Mouse (Mus musculus) intestine, postnatal 0 days (tissue): ENCODE measurements around the gene 3830406C13Rik. TPM values are rescaled to one million over a fixed set of nuclear protein-coding genes. Genes with fewer than 3 reads are reported as not detected.
"Not testable (repeated sequence)": the region's sequence is repeated elsewhere in the genome, so short reads cannot be mapped to it uniquely, and the experiment has no call there.

Experiments
- ATAC-seq: fragments of 200-750 bp; cut with Nextera tagmentation; 2 replicates; pipeline ENCODE4 v1.8.0; 2017; ENCODE audit warnings: mild to moderate bottlenecking, moderate TSS enrichment, moderate library complexity
- H3K27ac ChIP-seq: fragments of 300-500 bp; sonication (generic); 2 replicates; pipeline ENCODE4 v1.5.1; 2014; ENCODE audit warnings: mild to moderate bottlenecking, low read depth, low read length, moderate library complexity
- H3K27me3 ChIP-seq: fragments of 300-500 bp; sonication (generic); replicated peaks from 2 replicates; pipeline ENCODE4 v1.6.1; 2014; ENCODE audit warnings: low read length, mixed read lengths; ENCODE audit not compliant: control insufficient read depth, insufficient read depth
- H3K36me3 ChIP-seq: fragments of 300-500 bp; sonication (generic); 2 replicates; pipeline ENCODE4 v1.6.1; 2014; ENCODE audit warnings: mild to moderate bottlenecking, moderate library complexity; ENCODE audit not compliant: control insufficient read depth, insufficient read depth
- H3K4me1 ChIP-seq: fragments of 300-500 bp; sonication (generic); replicated peaks from 2 replicates; pipeline ENCODE4 v1.6.1; 2014; ENCODE audit warnings: antibody characterized with exemption, low read length, mixed read lengths; ENCODE audit not compliant: control insufficient read depth, insufficient read depth
- H3K4me2 ChIP-seq: fragments of 300-500 bp; sonication (generic); replicated peaks from 2 replicates; pipeline ENCODE4 v1.6.1; 2014; ENCODE audit warnings: low read depth, mild to moderate bottlenecking, moderate library complexity
- H3K4me3 ChIP-seq: fragments of 300-500 bp; sonication (generic); 2 replicates; pipeline ENCODE4 v1.5.1; 2014; ENCODE audit warnings: low read depth, low read length
- H3K9ac ChIP-seq: fragments of 300-500 bp; sonication (generic); 2 replicates; pipeline ENCODE4 v1.6.1; 2014; ENCODE audit warnings: mild to moderate bottlenecking, low read depth, low read length
- H3K9me3 ChIP-seq: fragments of 300-500 bp; sonication (generic); 2 replicates; pipeline ENCODE4 v1.6.1; 2016; ENCODE audit warnings: mixed run types; ENCODE audit not compliant: control insufficient read depth
- CTCF ChIP-seq: sonication (generic); IDR thresholded peaks from 2 replicates; pipeline ENCODE4 v1.5.1; 2016; ENCODE audit warnings: low read depth, mild to moderate bottlenecking, control low read depth, antibody characterized with exemption, moderate library complexity
- WGBS: fragments of 180-500 bp; shearing (Covaris S2); extraction: QIAGEN DNeasy Blood & Tissue Kit; methylation state at CpG from one replicate; pipeline ENCODE4 v1.1.7; 2014; 5-methylcytosine and 5-hydroxymethylcytosine counted together
- polyA plus RNA-seq: library from polyadenylated mRNA; unstranded; fragments of >200 nt; fragmentation: Nextera tagmentation; extraction: Ambion mirVana; gene quantifications from 2 replicates; pipeline ENCODE4 v1.2.1, GENCODE M21; 2015

The 3830406C13Rik gene
- polyA plus RNA-seq = 39.8 and 41.6 TPM in 2 replicates

GRCm38 (mm10) chr14:12284141-12284912 is at the start of gene 3830406C13Rik:
3830406C13Rik (plus strand) TSS chr14:12284173.
- no peak for TF ChIP-seq CTCF
- ATAC-seq = peak; percentile 97
- Histone ChIP-seq H3K9me3 (no peaks in the 10 kb centered on the region), H3K4me3 (peak within 1 kb of the TSS; percentile 69), H3K27me3 (no peaks in the 10 kb centered on the region), H3K4me1 (no peaks in the 10 kb centered on the region), H3K36me3 (no peaks in the 10 kb centered on the region), H3K27ac (peak within 1 kb of the TSS; percentile 96), H3K9ac (peak within 1 kb of the TSS; percentile 89), H3K4me2 (peak within 1 kb of the TSS; percentile 62)
- 1% methylated on average over 48 of the region's 48 CpGs for WGBS

DNA sequence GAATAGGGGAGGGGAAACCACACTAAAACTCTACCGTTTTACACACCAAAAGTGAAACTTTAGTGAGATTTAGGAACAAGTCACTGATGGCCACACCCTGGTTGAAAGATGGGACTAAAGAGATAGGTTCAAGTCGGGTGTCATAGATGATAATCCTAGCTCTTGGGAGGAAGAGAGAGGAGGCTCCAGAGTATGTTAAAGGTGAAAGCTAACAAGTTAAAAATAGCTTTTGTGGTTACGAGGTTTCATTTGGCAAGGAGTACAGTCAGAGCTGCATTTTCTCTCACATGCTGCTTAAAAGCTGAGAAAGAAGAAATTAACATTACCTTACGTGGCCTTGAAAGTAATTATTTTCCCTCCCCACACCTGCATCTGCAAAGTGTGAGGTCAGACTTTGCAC is 40.2 kb upstream of the 3830406C13Rik start:
- ATAC-seq = no peak
- no peak overlapping the region for H3K4me2 ChIP-seq
- no peaks in the 10 kb centered on the region for H3K4me1 ChIP-seq
- H3K36me3 ChIP-seq = no peaks in the 10 kb centered on the region
- no peak for TF ChIP-seq CTCF
- H3K27ac ChIP-seq = no peak overlapping the region
- no peak overlapping the region for H3K4me3 ChIP-seq
- H3K9me3 ChIP-seq = no peaks in the 10 kb centered on the region
- WGBS = 77% methylated on average over 4 of the region's 4 CpGs
- H3K9ac ChIP-seq = no peak overlapping the region
- H3K27me3 ChIP-seq = no peaks in the 10 kb centered on the region

- Histone ChIP-seq H3K4me1 (no peaks in the 10 kb centered on the region), H3K27me3 (no peaks in the 10 kb centered on the region), H3K36me3 (no peaks in the 10 kb centered on the region), H3K27ac (no peak overlapping the region), H3K9ac (no peak overlapping the region), H3K9me3 (no peaks in the 10 kb centered on the region), H3K4me3 (no peak overlapping the region), H3K4me2 (no peak overlapping the region)
- no peak for ATAC-seq
- TF ChIP-seq CTCF = no peak
- WGBS = 53% methylated on average over 3 of the region's 3 CpGs
These were observed 7.9 kb upstream of the 3830406C13Rik start for GRCm38 (mm10) chr14:12276031-12276430.

- 85% methylated on average over 5 of the region's 6 CpGs for WGBS
These were observed 332 bp upstream of the 3830406C13Rik start, which contains the start of gene Gm49355 for GRCm38 (mm10) chr14:12283641-12284040. Gm49355 (plus strand) TSS chr14:12283976.

GRCm38 (mm10) chr14:12289747-12290146 is 5.8 kb downstream of the 3830406C13Rik start:
- peaks cover 13% of the 10 kb centered on the region; the same call in 1 of the 2 replicates for H3K36me3 ChIP-seq
- not testable (repeated sequence) for H3K27ac ChIP-seq, H3K9me3 ChIP-seq, H3K27me3 ChIP-seq, H3K4me1 ChIP-seq, H3K9ac ChIP-seq, H3K4me3 ChIP-seq, H3K4me2 ChIP-seq
- ATAC-seq = 0 out of 2 replicates have a peak, but pooled peaks have one; percentile 47

More at GRCm38 (mm10) chr14:12283641-12284040, 332 bp upstream of the 3830406C13Rik start, which contains the start of gene Gm49355:
- TF ChIP-seq CTCF = no peak
- H3K9me3 ChIP-seq = no peaks in the 10 kb centered on the region
- H3K27me3 ChIP-seq = no peaks in the 10 kb centered on the region
- peak within 1 kb of the TSS; percentile 69 for H3K4me3 ChIP-seq
- peak within 1 kb of the TSS; percentile 89 for H3K9ac ChIP-seq
- peak within 1 kb of the TSS; percentile 62 for H3K4me2 ChIP-seq
- no peak for ATAC-seq
- H3K27ac ChIP-seq = peak within 1 kb of the TSS; percentile 96
- no peaks in the 10 kb centered on the region for H3K4me1 ChIP-seq
- H3K36me3 ChIP-seq = no peaks in the 10 kb centered on the region

DNA sequence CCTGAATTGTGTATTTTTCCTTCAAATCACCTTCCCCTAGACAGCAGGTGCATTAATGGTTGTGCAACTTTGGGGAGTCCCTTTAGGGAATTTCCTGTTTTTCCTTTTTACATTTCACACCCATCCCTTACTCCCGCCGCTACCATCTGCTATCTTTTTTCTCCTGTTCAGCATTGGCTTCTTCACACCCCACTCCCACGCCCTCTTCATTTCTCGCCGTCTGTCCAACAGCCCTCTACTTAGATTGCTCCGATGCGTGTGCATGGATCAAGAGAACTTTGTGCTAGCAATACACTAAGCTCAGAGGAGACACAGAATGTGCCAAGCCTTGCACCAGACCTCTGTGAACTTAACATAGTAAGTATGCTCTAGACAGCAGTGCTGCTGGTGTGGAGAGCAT is 12.4 kb downstream of the 3830406C13Rik start:
- Histone ChIP-seq H3K4me2 (no peak overlapping the region), H3K9ac (no peak overlapping the region), H3K27ac (no peak overlapping the region), H3K27me3 (no peaks in the 10 kb centered on the region), H3K4me3 (no peak overlapping the region), H3K36me3 (peaks cover 24% of the 10 kb centered on the region), H3K4me1 (no peaks in the 10 kb centered on the region), H3K9me3 (no peaks in the 10 kb centered on the region)
- 82% methylated on average over 7 of the region's 7 CpGs for WGBS
- TF ChIP-seq CTCF = no peak
- no peak for ATAC-seq
